Mouse (Mus musculus) layer of hippocampus, adult 2 months (tissue): ENCODE data around the gene Hspe1. TPM values are rescaled to one million over a fixed set of nuclear protein-coding genes. Genes with fewer than 3 reads are reported as not detected.

ENCODE experiments used
- DNase-seq, 2 experiments: peaks; one replicate each; pipeline ENCODE4 v3.0.0; 2022; ENCODE audit warnings: low spot score in 2 of 2
- H3K27ac ChIP-seq: fragments of 200-600 bp; 2 replicates; pipeline ENCODE4 v1.8.1; 2022
- H3K4me3 ChIP-seq: fragments of 200-600 bp; 2 replicates; pipeline ENCODE4 v1.8.1; 2022; ENCODE audit warnings: mild to moderate bottlenecking
- CTCF ChIP-seq: fragments of 200-600 bp; conservative IDR thresholded peaks from 2 replicates; pipeline ENCODE4 v1.8.1; 2022; ENCODE audit warnings: antibody characterized with exemption, mild to moderate bottlenecking, moderate library complexity
- total RNA-seq, 2 experiments: library from RNA; stranded (reverse); gene quantifications; 2 replicates each; pipeline ENCODE4 v1.2.3; 2021

Hspe1 gene
- total RNA-seq, 2 experiments from 2014 or later, result 92.2 to 97.4 TPM

- TF ChIP-seq CTCF, result no peak
- DNase-seq, result no peak
- Histone ChIP-seq H3K4me3 (peak overlapping the region; percentile 75), H3K27ac (peak overlapping the region; percentile 99)
Observed at GRCm38 (mm10) chr1:55130190-55130916, 42.4 kb downstream of the Hspe1 start.

GRCm38 (mm10) chr1:55130943-55131401 lies 43.0 kb downstream of the Hspe1 start, which contains the start of gene Mob4:
TSS of gene Mob4 (plus strand) at chr1:55131231.
- no peak for TF ChIP-seq CTCF
- peak within 1 kb of the TSS; percentile 99 for H3K27ac ChIP-seq

GRCm38 (mm10) chr1:55131424-55132014 lies 43.6 kb downstream of the Hspe1 start:
- peak; percentile 37 to 48 for DNase-seq
- no peak for TF ChIP-seq CTCF
- Histone ChIP-seq H3K4me3 (peak overlapping the region; percentile 75), H3K27ac (peak overlapping the region; percentile 99)

More at GRCm38 (mm10) chr1:55130943-55131401, 43.0 kb downstream of the Hspe1 start, which contains the start of gene Mob4:
- DNase-seq, result peak; percentile 84 to 95
- peak within 1 kb of the TSS; percentile 75 for H3K4me3 ChIP-seq

GRCm38 (mm10) chr1:55132308-55132707 lies 44.4 kb downstream of the Hspe1 start:
- DNase-seq, result no peak
- TF ChIP-seq CTCF, result no peak
- no peak overlapping the region for H3K27ac ChIP-seq
- H3K4me3 ChIP-seq, result peak overlapping the region; percentile 75

- H3K4me3 ChIP-seq, result no peak overlapping the region
- H3K27ac ChIP-seq, result no peak overlapping the region
- TF ChIP-seq CTCF, result no peak
- no peak for DNase-seq
Observed at GRCm38 (mm10) chr1:55133173-55133572, 45.2 kb downstream of the Hspe1 start.

GRCm38 (mm10) chr1:55134301-55134700 lies 46.4 kb downstream of the Hspe1 start:
- Histone ChIP-seq H3K27ac (no peak overlapping the region), H3K4me3 (no peak overlapping the region)
- no peak for DNase-seq
- no peak for TF ChIP-seq CTCF

GRCm38 (mm10) chr1:55135846-55136245 lies 47.9 kb downstream of the Hspe1 start:
- no peak overlapping the region for H3K4me3 ChIP-seq
- DNase-seq, result no peak
- peak; percentile 34 for TF ChIP-seq CTCF
- no peak overlapping the region for H3K27ac ChIP-seq

Other genes with a start within 250 kb of the Hspe1 start
- gene Ankrd44, start 161.7 kb upstream of the Hspe1 start, total RNA-seq, result 10 to 100 TPM in 1 of 2 experiments, 1 to 10 TPM in 1; 8.8 to 14.5 TPM
- gene Sf3b1, start 60.7 kb upstream of the Hspe1 start, total RNA-seq, result 100 to 1,000 TPM; 170 to 175 TPM
- gene Coq10b, start 35.4 kb upstream of the Hspe1 start, total RNA-seq, result 10 to 100 TPM; 15.2 to 16.8 TPM
- gene Hspd1, start 111 bp downstream of the Hspe1 start, total RNA-seq, result 100 to 1,000 TPM; 160 to 172 TPM
- 10 to 100 TPM; 56.8 to 59.4 TPM for gene Mob4, start 43.1 kb downstream of the Hspe1 start, total RNA-seq
- gene Rftn2, start 138.7 kb downstream of the Hspe1 start, total RNA-seq, result 10 to 100 TPM; 32.2 to 35.8 TPM
- gene Mars2, start 149.0 kb downstream of the Hspe1 start, total RNA-seq, result 1 to 10 TPM; 8.8 to 9.5 TPM